Mouse (Mus musculus) brain, embryonic 18.5 days (tissue): ENCODE data around the gene Zfp709.
"Not testable (repeated sequence)": the region's sequence is repeated elsewhere in the genome, so short reads cannot be mapped to it uniquely, and the experiment has no call there.

Source experiments
- DNase-seq: peaks from one replicate; pipeline ENCODE4 v3.0.0-alpha.2; 2012; ENCODE audit warnings: low read depth, low spot score

Zfp709 gene

DNA sequence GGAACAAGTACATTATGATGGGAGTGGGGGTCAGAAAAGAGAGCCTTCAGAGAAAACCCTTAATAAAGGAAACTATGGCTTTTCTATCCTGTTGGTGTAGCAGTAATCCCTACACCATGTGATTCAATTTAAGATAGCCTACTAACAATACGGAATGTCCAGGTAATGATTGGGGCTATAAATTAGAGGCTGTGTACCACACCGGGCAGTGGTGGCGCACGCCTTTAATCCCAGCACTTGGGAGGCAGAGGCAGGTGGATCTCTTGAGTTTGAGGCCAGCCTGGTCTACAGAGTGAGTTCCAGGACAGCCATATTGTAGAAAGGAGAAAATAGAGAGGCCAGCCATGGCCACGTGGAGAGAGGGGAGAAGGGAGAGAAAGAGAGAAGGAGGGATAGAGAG, 44.0 kb downstream of the Zfp709 start:
- no peak for DNase-seq

- DNase-seq = no peak
Observed at GRCm38 (mm10) chr8:71926551-71926950, 44.7 kb downstream of the Zfp709 start.

DNA sequence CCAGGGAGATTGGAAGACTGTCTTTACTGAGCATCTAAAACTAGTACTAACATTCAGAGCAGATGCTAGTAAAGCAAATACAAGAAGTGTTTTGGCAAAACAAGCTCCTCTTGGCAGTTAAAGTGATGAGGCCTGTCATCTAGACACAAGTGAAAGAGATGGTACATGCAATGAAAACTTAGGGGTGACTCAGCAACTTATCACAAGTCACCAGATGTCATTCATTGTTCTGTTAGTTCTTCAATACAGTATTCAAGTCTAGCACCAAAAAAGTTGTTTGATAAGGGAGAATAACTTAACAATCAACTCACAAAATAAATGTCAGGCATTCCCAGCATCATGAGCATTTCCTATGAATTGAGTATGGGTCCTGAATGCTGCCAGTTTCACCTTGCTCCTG, 46.0 kb downstream of the Zfp709 start:
- no peak for DNase-seq

GRCm38 (mm10) chr8:71938037-71938436, 56.2 kb downstream of the Zfp709 start:
- DNase-seq = not testable (repeated sequence)

DNA sequence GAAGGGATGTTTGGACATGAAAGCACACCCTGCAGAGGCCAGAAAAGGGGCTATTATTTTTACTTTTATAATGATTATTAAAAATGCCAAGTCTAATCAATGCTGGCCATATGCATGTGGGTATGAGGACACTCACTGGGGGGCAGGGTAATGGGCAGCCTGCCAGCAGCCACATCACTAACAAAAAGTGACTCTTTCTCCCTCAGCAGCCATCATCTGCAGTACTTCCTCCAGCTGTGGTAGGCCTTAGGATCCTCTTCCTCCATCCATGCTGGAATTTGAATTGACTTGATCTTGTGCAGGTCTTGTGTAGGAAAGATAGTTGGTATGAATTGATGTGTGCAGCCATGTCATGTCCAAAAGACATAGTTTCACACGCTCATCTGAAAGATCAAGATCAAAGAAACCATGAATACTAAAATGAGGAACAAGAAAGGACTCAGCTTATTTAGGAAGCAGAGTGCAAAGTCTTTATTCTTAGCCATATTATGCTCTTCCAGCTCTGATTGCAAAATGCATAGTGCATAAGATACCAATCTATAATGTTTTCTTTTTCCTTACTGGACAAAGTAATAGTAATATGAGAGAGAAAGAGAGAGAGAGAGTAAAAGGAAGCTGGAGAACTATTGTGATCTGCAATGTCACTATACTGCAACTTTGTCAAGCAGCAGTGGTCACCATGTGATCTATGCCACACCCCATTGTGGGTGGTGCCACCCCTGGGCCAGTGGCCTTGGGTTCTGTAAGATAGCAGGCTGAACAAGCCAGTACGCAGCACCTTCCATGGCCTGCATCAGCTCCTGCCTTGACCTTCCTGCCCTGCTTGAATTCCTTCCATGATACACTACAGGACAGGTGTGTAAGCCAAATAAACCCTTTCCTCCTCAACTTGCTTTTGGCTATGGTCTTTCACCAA, 58.7 kb downstream of the Zfp709 start:
- no peak for DNase-seq

DNA sequence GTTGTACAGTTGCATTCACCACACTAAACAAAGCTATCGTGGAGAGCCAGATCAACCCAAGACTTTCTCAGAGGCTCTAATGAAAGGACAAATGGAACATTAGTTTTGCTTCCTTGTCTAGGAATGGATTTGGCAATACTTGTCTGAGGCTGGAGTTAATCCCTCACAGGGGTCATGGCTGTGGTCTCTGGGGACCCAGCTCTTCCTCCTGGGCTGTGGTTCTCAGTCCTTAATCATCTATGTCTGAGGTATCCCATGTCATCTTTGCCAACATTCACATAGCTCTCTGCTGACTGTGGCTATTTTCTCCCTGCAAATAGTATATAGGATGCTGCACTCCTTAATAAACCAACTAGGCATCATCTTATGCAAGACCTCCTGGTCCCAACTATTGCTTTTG, 60.0 kb downstream of the Zfp709 start:
- DNase-seq = no peak
